Mouse (Mus musculus) lung, adult 18-20 months (tissue): Measurements from ENCODE around the gene Zfp212.

Source experiments
- DNase-seq, 2 experiments: peaks; one replicate each; pipeline ENCODE4 v3.0.0; 2022; ENCODE audit warnings: mixed read lengths in 2 of 2

Gene Zfp212

GRCm38 (mm10) chr6:47920447-47921340 lies at the start of gene Zfp212:
Gene Zfp212 (plus strand): TSS chr6:47920476.
- DNase-seq, result peak; percentile 90 to 92

DNA sequence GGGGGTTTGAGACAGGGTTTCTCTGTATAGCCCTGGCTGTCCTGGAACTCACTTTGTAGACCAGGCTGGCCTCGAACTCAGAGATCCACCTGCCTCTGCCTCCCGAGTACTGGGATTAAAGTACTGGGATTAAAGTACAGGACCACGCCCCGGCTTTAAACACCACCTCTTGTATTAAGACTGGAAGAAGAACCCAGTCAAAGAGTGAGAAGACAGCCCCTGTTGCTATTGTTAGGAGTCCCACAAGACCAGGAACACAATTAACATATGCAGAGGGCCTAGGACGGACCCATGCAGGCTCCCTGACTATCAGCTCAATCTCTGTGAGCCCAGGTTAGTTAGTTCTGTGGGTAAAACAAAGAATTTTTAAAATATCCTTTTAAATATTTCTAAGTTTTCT lies 48.0 kb upstream of the Zfp212 start:
- no peak for DNase-seq

GRCm38 (mm10) chr6:47877058-47877457 lies 43.2 kb upstream of the Zfp212 start, which contains the start of gene Zfp282:
Gene Zfp282 (plus strand): TSS chr6:47877204.
- DNase-seq, result no peak

DNA sequence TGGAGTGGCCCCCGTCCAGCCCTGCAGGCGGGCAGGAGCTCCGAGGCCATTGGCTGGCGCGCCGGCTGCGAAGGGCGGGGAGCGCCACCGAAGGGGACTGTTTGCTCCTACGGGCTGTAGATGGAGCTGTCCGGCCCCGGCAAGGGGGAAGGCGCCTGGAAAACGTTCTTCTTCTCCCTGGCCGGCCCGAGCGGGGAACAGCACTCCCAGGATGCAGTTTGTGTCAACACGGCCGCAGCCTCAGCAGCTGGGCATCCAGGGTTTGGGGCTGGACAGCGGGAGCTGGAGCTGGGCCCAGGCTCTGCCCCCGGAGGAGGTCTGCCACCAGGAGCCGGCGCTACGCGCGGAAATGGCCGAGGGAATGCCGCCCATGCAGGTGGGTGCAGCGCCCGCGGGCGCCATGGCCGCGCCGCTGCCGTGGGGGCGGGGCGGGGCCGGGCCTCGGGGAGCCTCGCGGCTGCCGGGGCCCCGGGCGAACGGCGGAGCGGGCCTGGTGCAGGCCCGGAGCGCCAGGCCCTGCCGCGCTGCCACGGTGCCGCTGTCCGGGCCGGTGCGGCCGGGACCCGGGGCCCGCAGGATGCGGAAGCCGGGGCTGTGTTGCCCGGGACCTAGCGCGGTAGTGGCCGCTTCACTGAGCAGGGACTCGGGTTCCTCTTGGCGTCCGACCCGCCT lies 42.7 kb upstream of the Zfp212 start:
- peak; percentile 92 to 95 for DNase-seq

- no peak for DNase-seq
These were observed 42.2 kb upstream of the Zfp212 start for GRCm38 (mm10) chr6:47878133-47878514.

DNA sequence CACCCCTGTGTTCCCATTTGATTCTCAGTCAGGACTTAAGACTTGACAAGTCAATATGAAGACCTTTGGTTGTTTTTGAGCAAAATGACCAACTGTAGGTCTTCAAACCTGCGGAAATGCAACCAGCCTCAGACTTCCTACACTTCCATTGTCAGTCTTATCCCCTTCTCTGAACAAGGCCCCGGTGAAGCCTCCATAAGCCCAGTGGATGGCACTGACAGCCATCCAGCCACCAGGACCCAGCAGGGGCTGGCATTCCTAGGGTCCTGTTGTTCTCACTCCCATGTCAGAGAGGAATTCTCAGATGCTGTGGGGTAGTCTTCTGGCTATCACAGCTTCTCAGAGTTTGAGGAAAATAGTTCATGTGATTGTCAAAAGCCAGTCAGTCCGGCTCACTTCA lies 41.7 kb upstream of the Zfp212 start:
- no peak for DNase-seq

GRCm38 (mm10) chr6:47879049-47879716 lies 41.1 kb upstream of the Zfp212 start:
- no peak for DNase-seq

GRCm38 (mm10) chr6:47880166-47880565 lies 40.1 kb upstream of the Zfp212 start:
- no peak for DNase-seq

DNA sequence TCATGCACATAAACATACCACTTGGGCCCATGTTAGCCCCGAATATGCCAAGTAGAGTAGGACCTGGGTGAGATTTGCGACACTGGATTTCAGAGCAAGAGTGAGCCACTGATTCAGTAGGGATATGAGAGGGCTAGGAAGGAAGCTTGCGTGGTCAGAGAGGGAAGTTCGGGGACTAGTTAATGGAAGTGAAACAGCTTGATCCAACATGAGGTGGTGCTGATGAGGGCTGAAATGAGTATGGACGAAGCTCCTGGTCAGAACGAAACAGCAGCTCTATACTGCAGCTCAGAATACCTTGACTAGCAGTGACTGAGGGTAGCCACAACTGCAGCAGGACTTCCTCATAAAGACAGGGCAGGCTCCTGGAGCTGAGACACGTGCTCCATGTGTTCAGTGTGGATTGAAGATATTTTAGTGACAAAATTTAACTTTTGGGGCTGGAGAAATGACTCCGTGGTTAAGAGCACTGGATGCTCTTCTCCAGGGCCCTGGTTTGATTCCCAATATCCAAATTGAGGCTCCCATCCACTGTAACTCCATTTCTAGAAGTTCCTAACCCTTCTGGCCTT lies 31.4 kb upstream of the Zfp212 start:
- DNase-seq, result no peak

DNA sequence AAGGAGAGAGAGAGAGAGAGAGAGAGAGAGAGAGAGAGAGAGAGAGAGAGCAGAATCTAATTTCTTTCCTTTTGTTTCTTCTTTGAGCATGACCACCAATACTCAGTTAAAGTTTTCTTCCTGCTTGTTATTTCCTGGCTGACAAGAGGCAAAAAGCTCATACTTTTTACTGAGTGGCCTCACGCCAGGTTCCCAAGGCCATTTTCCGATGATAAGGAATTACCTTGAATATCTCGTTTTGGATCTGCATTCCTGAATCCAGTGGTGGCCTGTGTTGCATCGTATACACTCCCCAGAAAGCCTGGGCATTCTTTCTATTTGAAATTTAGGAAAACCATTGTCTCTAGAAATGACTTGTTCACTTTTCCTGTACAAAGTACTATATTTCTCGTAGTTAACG lies 20.9 kb upstream of the Zfp212 start:
- DNase-seq, result no peak

GRCm38 (mm10) chr6:47903587-47903986 lies 16.7 kb upstream of the Zfp212 start:
- DNase-seq, result no peak

- DNase-seq, result no peak
These were observed 15.9 kb upstream of the Zfp212 start for GRCm38 (mm10) chr6:47904361-47904760.

DNA sequence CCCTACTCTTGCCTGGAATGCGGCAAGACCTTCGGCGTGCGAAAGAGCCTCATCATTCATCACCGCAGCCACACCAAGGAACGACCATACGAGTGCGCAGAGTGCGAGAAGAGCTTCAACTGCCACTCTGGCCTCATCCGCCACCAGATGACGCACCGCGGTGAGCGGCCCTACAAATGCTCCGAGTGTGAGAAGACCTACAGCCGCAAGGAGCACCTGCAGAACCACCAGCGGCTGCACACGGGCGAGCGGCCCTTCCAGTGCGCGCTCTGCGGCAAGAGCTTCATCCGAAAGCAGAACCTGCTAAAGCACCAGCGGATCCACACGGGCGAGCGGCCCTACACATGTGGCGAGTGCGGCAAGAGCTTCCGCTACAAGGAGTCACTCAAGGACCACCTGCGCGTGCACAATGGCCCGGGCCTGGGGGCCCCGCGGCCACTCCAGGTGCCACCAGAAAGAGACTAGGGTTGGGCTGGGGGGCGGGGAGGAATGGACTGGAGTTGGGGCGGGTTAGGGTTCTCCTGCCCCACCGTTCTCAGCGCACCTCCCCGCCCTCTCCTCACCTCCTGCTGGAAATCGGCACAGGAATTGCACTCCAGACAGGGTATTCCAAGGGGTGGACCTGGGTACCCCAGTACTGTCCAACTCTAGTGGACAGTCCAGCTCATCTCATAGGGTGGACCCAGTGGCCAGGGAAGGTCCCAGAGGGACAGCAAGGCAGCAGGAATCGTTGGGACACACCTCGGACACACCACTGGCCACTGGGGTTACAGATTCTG lies 15.2 kb upstream of the Zfp212 start:
- DNase-seq, result no peak

DNA sequence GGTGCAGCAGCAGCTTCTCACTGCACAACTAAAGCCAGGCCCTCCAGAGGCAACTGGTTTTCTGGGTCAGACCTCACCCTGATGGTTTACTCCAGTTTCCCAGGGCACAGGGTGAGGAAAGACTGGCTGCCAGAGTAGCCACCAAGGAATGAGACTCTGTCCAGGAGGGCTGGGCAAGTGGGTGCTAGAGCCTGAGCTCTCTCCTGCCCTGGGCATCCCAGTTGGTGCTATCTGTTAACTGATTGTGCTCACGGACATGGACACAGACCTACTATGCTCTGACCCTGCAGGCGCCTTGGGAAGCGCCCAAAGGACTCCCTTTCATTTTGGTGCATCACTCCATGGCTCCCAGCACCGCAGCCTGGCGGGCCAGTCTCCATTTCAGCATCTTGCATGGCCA lies 13.9 kb upstream of the Zfp212 start:
- DNase-seq, result no peak

GRCm38 (mm10) chr6:47909007-47909406 lies 11.3 kb upstream of the Zfp212 start:
- no peak for DNase-seq

DNA sequence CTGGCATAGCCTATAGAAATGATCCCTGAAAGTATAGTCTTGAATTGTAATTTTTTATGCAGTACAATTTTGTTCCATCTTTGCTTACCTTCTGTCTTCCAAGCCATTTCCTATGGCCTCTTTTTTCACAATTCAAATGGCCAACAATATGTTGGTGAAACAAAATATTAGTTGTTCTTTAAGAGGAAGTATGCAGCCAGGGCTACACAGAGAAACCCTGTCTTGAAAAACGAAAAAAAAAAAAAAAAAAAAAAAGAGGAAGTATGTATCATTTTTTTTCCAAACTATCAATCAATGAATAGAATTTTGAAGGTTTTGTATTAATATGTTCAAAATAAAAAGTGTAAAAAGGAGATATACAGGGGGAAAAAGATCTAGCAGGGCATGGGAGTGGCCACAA lies 8.6 kb upstream of the Zfp212 start:
- no peak for DNase-seq

GRCm38 (mm10) chr6:47912991-47913390 lies 7.3 kb upstream of the Zfp212 start:
- no peak for DNase-seq

DNA sequence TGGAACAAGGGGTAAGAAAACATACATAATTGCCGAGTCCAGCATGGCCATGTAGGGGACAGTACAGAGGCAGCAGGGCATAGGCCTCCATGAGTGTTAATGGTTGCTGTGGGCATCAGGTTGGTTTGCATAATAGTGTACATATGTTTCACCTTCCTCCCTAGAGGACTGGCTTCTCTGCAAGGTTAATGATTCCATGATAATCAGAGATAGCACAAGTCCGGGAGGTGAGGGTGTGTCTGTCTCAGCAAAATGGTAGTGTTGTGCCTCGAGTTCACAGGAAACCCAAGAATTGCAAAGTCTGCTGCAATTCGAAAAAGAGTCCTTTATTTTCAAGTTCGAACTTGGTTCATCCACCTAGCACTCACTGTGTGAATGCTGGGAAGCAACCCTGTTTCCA lies 3.2 kb upstream of the Zfp212 start:
- no peak for DNase-seq

- peak in 1 of 2 experiments; percentile 13 for DNase-seq
These were observed 1.5 kb upstream of the Zfp212 start for GRCm38 (mm10) chr6:47918768-47919274.

GRCm38 (mm10) chr6:47919646-47920446 lies 430 bp upstream of the Zfp212 start:
- DNase-seq, result no peak

- DNase-seq, result no peak
These were observed 22.2 kb downstream of the Zfp212 start for GRCm38 (mm10) chr6:47942461-47942860.
